14 mouse cellular contexts compared by ENCODE assay signal in the genomic region with DNA sequence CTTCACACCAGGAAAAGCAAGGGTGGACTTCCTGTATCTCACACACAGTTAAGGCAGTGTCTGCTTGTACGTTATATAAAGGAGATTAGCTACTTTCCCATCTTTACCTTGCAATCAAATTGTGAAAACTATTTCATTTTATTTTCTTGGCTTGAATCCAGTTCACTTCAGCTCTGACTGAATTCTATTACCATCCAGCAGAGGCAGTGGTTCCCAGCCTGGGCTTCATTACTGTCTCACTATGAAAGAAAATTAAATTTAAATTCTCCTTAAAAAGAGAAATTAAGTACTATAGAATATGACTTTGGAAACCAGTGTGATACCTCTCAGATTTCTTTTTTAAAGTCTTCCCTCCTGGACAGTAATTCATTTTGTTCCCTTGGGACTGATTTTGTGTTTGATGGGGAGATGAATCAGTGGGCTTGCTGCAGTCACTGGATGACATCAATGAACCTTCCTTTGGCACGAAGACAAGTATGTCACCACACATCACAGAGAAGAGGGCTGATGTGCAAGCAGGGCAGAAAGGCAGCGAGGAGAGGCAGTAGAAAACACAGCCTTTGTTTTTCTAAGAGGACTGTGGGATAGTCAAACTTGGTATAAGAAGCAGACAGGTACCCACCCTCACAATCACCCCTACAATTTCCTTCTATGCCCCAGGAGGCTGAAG.
A peak's percentile ranks its signal among the peaks of the same experiment; 100 is the strongest.
DNase-seq lines count a peak whose midpoint lies in the region; ATAC-seq and TF ChIP-seq lines count a peak whose summit lies in the region.
"Had no signal": no experiment of that assay in that cellular context is flagged by ENCODE, and none has a peak within 500 bp of the region (broad histone marks: within the 10 kb centered on the region; RNA-seq: fewer than 3 reads in every experiment).

No protein-coding gene starts in this region.

- DNase-seq in adrenal gland, adult 8-10 months, result peak; percentile 46
- no peak for DNase-seq in adrenal gland, adult 18-20 months (ENCODE audit: low spot score in 2 of 2)
- peak; percentile 3 for DNase-seq in retina, postnatal 7 days (ENCODE audit: low read depth, low spot score)
- no peak for DNase-seq in natural killer cell, adult 2 months (ENCODE audit: low spot score in 2 of 2)
- DNase-seq: cerebellum, adult 11 months; kidney, adult 9 months; lung, postnatal 10 days; right cerebral cortex, postnatal 4 days had no signal

- no peak for ATAC-seq in intestine, postnatal 0 days
- ATAC-seq in intestine, embryonic 16.5 days, result no peak
- ATAC-seq in midbrain, embryonic 15.5 days (replicated peaks), result peak; percentile 65
- ATAC-seq in midbrain, embryonic 13.5 days, result no peak
- ATAC-seq: liver, embryonic 12.5 days had no signal

- WGBS in intestine, postnatal 0 days, result 78% methylated on average over 3 of the region's 3 CpGs
- WGBS in intestine, embryonic 16.5 days, result 72% methylated on average over 3 of the region's 3 CpGs
- 53% methylated on average over 3 of the region's 3 CpGs for WGBS in midbrain, embryonic 15.5 days
- 69% methylated on average over 3 of the region's 3 CpGs for WGBS in midbrain, embryonic 13.5 days

- H3K4me3 ChIP-seq in intestine, postnatal 0 days (ENCODE audit: low read depth, low read length), result no peak overlapping the region
- H3K4me3 ChIP-seq in intestine, embryonic 16.5 days (ENCODE audit: low read length), result no peak overlapping the region
- no peak overlapping the region for H3K4me3 ChIP-seq in midbrain, embryonic 15.5 days
- no peak overlapping the region for H3K4me3 ChIP-seq in midbrain, embryonic 13.5 days (replicated peaks)
- H3K4me3 ChIP-seq: embryonic facial prominence, embryonic 15.5 days; liver, embryonic 12.5 days had no signal

- no peaks in the 10 kb centered on the region for H3K9me3 ChIP-seq in intestine, postnatal 0 days (ENCODE audit: control insufficient read depth)
- H3K9me3 ChIP-seq in intestine, embryonic 16.5 days (ENCODE audit: control insufficient read depth, low read length), result no peaks in the 10 kb centered on the region
- no peaks in the 10 kb centered on the region for H3K9me3 ChIP-seq in midbrain, embryonic 15.5 days
- no peaks in the 10 kb centered on the region for H3K9me3 ChIP-seq in midbrain, embryonic 13.5 days
- H3K9me3 ChIP-seq: embryonic facial prominence, embryonic 15.5 days; liver, embryonic 12.5 days had no signal

- no peaks in the 10 kb centered on the region for H3K4me1 ChIP-seq in intestine, postnatal 0 days (replicated peaks; ENCODE audit: control insufficient read depth, insufficient read depth, low read length)
- no peaks in the 10 kb centered on the region for H3K4me1 ChIP-seq in intestine, embryonic 16.5 days (ENCODE audit: control insufficient read depth, insufficient read depth, low read length)
- H3K4me1 ChIP-seq in midbrain, embryonic 15.5 days, result no peaks in the 10 kb centered on the region
- H3K4me1 ChIP-seq in midbrain, embryonic 13.5 days (replicated peaks), result no peaks in the 10 kb centered on the region
- H3K4me1 ChIP-seq: liver, embryonic 12.5 days had no signal

- H3K36me3 ChIP-seq in intestine, postnatal 0 days (ENCODE audit: control insufficient read depth, insufficient read depth), result peaks cover 42% of the 10 kb centered on the region
- 0 out of 2 replicates have a peak, but pooled peaks cover 3% of the 10 kb centered on the region for H3K36me3 ChIP-seq in intestine, embryonic 16.5 days (ENCODE audit: control insufficient read depth, insufficient read depth, low read length)
- H3K36me3 ChIP-seq in midbrain, embryonic 15.5 days (replicated peaks), result no peaks in the 10 kb centered on the region
- no peaks in the 10 kb centered on the region for H3K36me3 ChIP-seq in midbrain, embryonic 13.5 days
- H3K36me3 ChIP-seq: embryonic facial prominence, embryonic 15.5 days; liver, embryonic 12.5 days had no signal

- H3K4me2 ChIP-seq in intestine, postnatal 0 days (replicated peaks; ENCODE audit: low read depth), result no peak overlapping the region
- H3K4me2 ChIP-seq in intestine, embryonic 16.5 days (ENCODE audit: low read depth, low read length), result no peak overlapping the region
- H3K4me2 ChIP-seq in midbrain, embryonic 15.5 days, result no peak overlapping the region
- H3K4me2 ChIP-seq in midbrain, embryonic 13.5 days (replicated peaks), result no peak overlapping the region
- H3K4me2 ChIP-seq: embryonic facial prominence, embryonic 15.5 days; liver, embryonic 12.5 days had no signal

- no peak overlapping the region for H3K27ac ChIP-seq in intestine, postnatal 0 days (ENCODE audit: low read depth, low read length)
- no peak overlapping the region for H3K27ac ChIP-seq in intestine, embryonic 16.5 days (ENCODE audit: low read length)
- H3K27ac ChIP-seq in midbrain, embryonic 15.5 days, result no peak overlapping the region
- no peak overlapping the region for H3K27ac ChIP-seq in midbrain, embryonic 13.5 days
- H3K27ac ChIP-seq: embryonic facial prominence, embryonic 15.5 days; liver, embryonic 12.5 days had no signal

- TF ChIP-seq CTCF in intestine, postnatal 0 days (IDR thresholded peaks at IDR 0.05; ENCODE audit: low read depth), result peak; percentile 24; the same call in 1 of the 2 replicates

- H3K27me3 ChIP-seq in intestine, postnatal 0 days (replicated peaks; ENCODE audit: control insufficient read depth, insufficient read depth, low read length), result no peaks in the 10 kb centered on the region
- H3K27me3 ChIP-seq in intestine, embryonic 16.5 days (replicated peaks; ENCODE audit: control insufficient read depth, insufficient read depth, low read length), result no peaks in the 10 kb centered on the region
- H3K27me3 ChIP-seq in midbrain, embryonic 15.5 days (replicated peaks), result no peaks in the 10 kb centered on the region
- H3K27me3 ChIP-seq in midbrain, embryonic 13.5 days, result no peaks in the 10 kb centered on the region
- H3K27me3 ChIP-seq: embryonic facial prominence, embryonic 15.5 days; liver, embryonic 12.5 days had no signal

- H3K9ac ChIP-seq in intestine, postnatal 0 days (ENCODE audit: low read depth, low read length), result no peak overlapping the region
- no peak overlapping the region for H3K9ac ChIP-seq in intestine, embryonic 16.5 days (ENCODE audit: low read depth, low read length)
- H3K9ac ChIP-seq in midbrain, embryonic 15.5 days, result no peak overlapping the region
- H3K9ac ChIP-seq in midbrain, embryonic 13.5 days (replicated peaks), result no peak overlapping the region
- H3K9ac ChIP-seq: embryonic facial prominence, embryonic 15.5 days; liver, embryonic 12.5 days had no signal

Comparison
In these comparisons a context has a peak if more than half of its experiments do, and no peak if none do; other contexts are left out.
1. DNase-seq: peak in adrenal gland, adult 8-10 months (single experiment) and retina, postnatal 7 days (single experiment); none in adrenal gland, adult 18-20 months (0 of 2) and natural killer cell, adult 2 months (0 of 2).